Mouse (Mus musculus): ENCODE data around the gene Ncam1.

GRCm38 (mm10) chr9:49797821-49798571 is 729 bp downstream of the Ncam1 start:
- TF ChIP-seq CTCF (IDR thresholded peaks at IDR 0.05; ENCODE audit: low read depth, low read length) (no peak), GATA1 (IDR thresholded peaks at IDR 0.05; ENCODE audit: borderline replicate concordance, low read length) (no peak), POLR2AphosphoS5 (IDR thresholded peaks at IDR 0.05; ENCODE audit: insufficient replicate concordance, low read depth, low read length) (no peak)
